Comparison of ENCODE assay signal across 17 mouse cellular contexts in the genomic region with DNA sequence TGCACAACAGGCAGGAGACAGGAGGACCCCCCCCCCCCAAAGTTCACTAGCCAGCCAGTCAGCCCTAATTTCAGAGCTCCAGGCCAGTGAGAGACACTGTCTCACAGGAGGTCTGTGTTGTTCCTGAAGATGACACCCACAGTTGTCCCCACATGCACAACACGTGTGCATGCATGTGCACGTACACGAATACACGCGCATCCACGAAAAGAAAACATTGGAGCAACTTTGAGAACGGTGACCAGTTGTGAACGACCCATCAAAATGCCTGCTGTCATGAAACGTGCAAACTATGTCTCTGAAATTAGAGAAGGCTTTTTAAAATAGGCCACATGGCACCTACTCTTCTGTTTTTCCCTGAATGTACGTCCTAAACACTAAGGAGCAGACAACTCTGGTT. TPM values are rescaled to one million over a fixed set of nuclear protein-coding genes. Genes with fewer than 3 reads are reported as not detected.
"Had no signal": no experiment of that assay in that cellular context is flagged by ENCODE, and none has a peak within 500 bp of the region (broad histone marks: within the 10 kb centered on the region; RNA-seq: fewer than 3 reads in every experiment).

No protein-coding gene starts in this region.

- DNase-seq: lung, embryonic 14.5 days; lung, postnatal 14 days; midbrain, embryonic 14.5 days; right cerebral cortex, adult 18-20 months; right cerebral cortex, postnatal 25 days had no signal

- H3K4me3 ChIP-seq: layer of hippocampus, adult 2 months; myocyte; neural tube, embryonic 15.5 days had no signal

- H3K9me3 ChIP-seq: limb, embryonic 10.5 days; midbrain, embryonic 10.5 days; neural tube, embryonic 15.5 days had no signal

- H3K27ac ChIP-seq: kidney, postnatal 0 days; layer of hippocampus, adult 2 months; midbrain, embryonic 10.5 days; neural tube, embryonic 15.5 days had no signal

- H3K36me3 ChIP-seq: limb, embryonic 10.5 days; midbrain, embryonic 10.5 days; neural tube, embryonic 15.5 days had no signal

RNA-seq across cellular contexts. Expression of a gene that starts 1.7 kb away (rescaled TPM):
- total RNA-seq: layer of hippocampus, adult 2 months; layer of hippocampus, postnatal 10 days; left cerebral cortex, adult 18-20 months; left cerebral cortex, postnatal 14 days had no signal
- polyA plus RNA-seq: myocyte had no signal

RNA-seq across cellular contexts. Expression of a gene that starts 34.1 kb away (rescaled TPM):
- total RNA-seq: layer of hippocampus, adult 2 months; layer of hippocampus, postnatal 10 days; left cerebral cortex, adult 18-20 months; left cerebral cortex, postnatal 14 days had no signal
- polyA plus RNA-seq: myocyte had no signal

RNA-seq across cellular contexts. Expression of a gene that starts 43.4 kb away (rescaled TPM):
- total RNA-seq: megakaryocyte progenitor cell, adult 5-6 weeks had no signal
- polyA plus RNA-seq: limb, embryonic 10.5 days; lung, embryonic 14.5 days; neural tube, embryonic 11.5 days; small intestine, adult 2 months had no signal
